Mouse (Mus musculus): ENCODE measurements at regions not wholly inside any gene's neighbourhood (a gene's known extent, or its start where the extent isn't known, plus 50 kb on each side); places are given as distances from the start of the nearest gene placed in this dataset.

DNA sequence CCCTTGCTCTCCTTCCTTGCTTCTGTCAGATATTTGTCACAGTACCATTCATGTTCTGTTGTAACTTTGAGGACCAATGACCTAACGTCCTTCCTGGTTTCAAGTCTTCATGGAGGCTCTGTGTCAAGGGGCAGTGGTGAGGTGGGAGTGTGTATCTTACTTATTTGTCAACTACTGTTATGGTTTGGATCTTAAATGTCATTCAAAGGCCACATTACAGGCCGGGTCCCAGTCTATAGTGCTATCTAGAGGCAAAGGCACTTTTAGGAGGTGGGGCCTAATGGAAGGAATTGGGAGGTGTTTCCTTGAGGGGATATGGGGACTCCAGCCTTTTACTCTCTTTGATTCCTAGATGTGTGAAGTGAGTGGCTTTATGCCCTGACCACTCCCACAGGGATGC lies 91.0 kb upstream of the Ccn6 start:
- TF ChIP-seq CTCF (IDR thresholded peaks at IDR 0.05; ENCODE audit: borderline replicate concordance, insufficient read depth, low read depth, low read length) (no peak), POLR2A (IDR thresholded peaks at IDR 0.05; ENCODE audit: borderline replicate concordance, insufficient read depth, low read length) (no peak)
